Mouse (Mus musculus) ES-E14 (cell line): ENCODE measurements around the gene Gpr37l1. TPM values are rescaled to one million over a fixed set of nuclear protein-coding genes. Genes with fewer than 3 reads are reported as not detected.

Experiments
- DNase-seq: peaks from one replicate; pipeline ENCODE4 v3.0.0-alpha.2; 2013; ENCODE audit warnings: low read depth, low spot score
- H3K27ac ChIP-seq: 2 replicates; pipeline ENCODE4 v1.5.1; 2012; ENCODE audit warnings: low read depth, mild to moderate bottlenecking, low read length, moderate library complexity, mixed read lengths; ENCODE audit not compliant: poor library complexity, insufficient read depth, severe bottlenecking
- H3K36me3 ChIP-seq: 2 replicates; pipeline ENCODE4 v1.6.1; 2012; ENCODE audit warnings: mild to moderate bottlenecking, low read length, moderate library complexity, mixed read lengths; ENCODE audit not compliant: control insufficient read depth, poor library complexity, insufficient read depth, severe bottlenecking
- H3K4me1 ChIP-seq, 2 experiments: fragments of 150-350 bp in 1 of 2; sonication (generic) in 1 of 2; 2 replicates each; pipeline ENCODE4 v1.6.1; 2012; ENCODE audit warnings: low read length in 2 of 2, mild to moderate bottlenecking in 1 of 2, mixed read lengths in 1 of 2; ENCODE audit not compliant: control insufficient read depth in 2 of 2, insufficient read depth in 2 of 2, poor library complexity in 1 of 2
- H3K4me3 ChIP-seq, 2 experiments: fragments of 150-350 bp in 1 of 2; sonication (generic) in 1 of 2; 2 replicates each; pipeline ENCODE4 v1.5.1; 2012; ENCODE audit warnings: low read length in 2 of 2, low read depth in 1 of 2, mild to moderate bottlenecking in 1 of 2, mixed read lengths in 1 of 2; ENCODE audit not compliant: insufficient read depth in 1 of 2, poor library complexity in 1 of 2, severe bottlenecking in 1 of 2
- H3K9ac ChIP-seq: 2 replicates; pipeline ENCODE4 v1.6.1; 2012; ENCODE audit warnings: low read depth, mild to moderate bottlenecking, low read length, mixed read lengths; ENCODE audit not compliant: poor library complexity, insufficient read depth, severe bottlenecking
- H3K9me3 ChIP-seq: fragments of 150-350 bp; sonication (generic); 2 replicates; pipeline ENCODE4 v1.6.1; 2012; ENCODE audit warnings: low read depth, mild to moderate bottlenecking, low read length; ENCODE audit not compliant: control insufficient read depth, insufficient read depth
- CHD2 ChIP-seq: IDR thresholded peaks from 2 replicates; pipeline ENCODE4 v1.6.1; 2014; ENCODE audit warnings: mild to moderate bottlenecking, low read depth, low read length, inconsistent platforms
- HCFC1 ChIP-seq: IDR thresholded peaks from 2 replicates; pipeline ENCODE4 v1.6.1; 2012; ENCODE audit warnings: low read length, inconsistent platforms, borderline replicate concordance; ENCODE audit not compliant: insufficient read depth
- MAFK ChIP-seq: IDR thresholded peaks from 2 replicates; pipeline ENCODE4 v1.6.1; 2014; ENCODE audit warnings: mild to moderate bottlenecking, low read depth, low read length, inconsistent platforms; ENCODE audit not compliant: insufficient read depth
- ZC3H11A ChIP-seq: IDR thresholded peaks from 2 replicates; pipeline ENCODE4 v1.6.1; 2012; ENCODE audit warnings: low read depth, mild to moderate bottlenecking, inconsistent platforms, low read length, borderline replicate concordance
- ZNF384 ChIP-seq: IDR thresholded peaks from 2 replicates; pipeline ENCODE4 v1.6.1; 2012; ENCODE audit warnings: low read depth, low read length, inconsistent platforms
- in situ Hi-C, 2 experiments: fragments of 600-800 bp; cut with MboI; formaldehyde crosslinking; loops; one replicate each; pipeline ENCODE4 v1.15.1; 2025; ENCODE audit warnings: low sequenced_read_pairs in 2 of 2, inconsistent platforms in 1 of 2; ENCODE audit not compliant: unreplicated experiment in 2 of 2
- total RNA-seq: library from RNA; depleted of rRNA; stranded (reverse); fragments of 300-350 nt; gene quantifications from 2 replicates; pipeline ENCODE4 v1.2.3, GENCODE M21; 2012

The Gpr37l1 gene
- total RNA-seq, 1 experiment, result not detected

GRCm38 (mm10) chr1:135173311-135173710 is 5.8 kb upstream of the Gpr37l1 start:
- in situ Hi-C loops, result loop anchor here (5.0 to 25.0 kb wide), 4 partner anchors 84 to 204 kb away; partner anchors contain the start of genes Elf3 (in 1 of the 2) and Shisa4 (in 1 of the 2)
- no peak overlapping the region for H3K4me3 ChIP-seq
- TF ChIP-seq ZNF384, result no peak
- TF ChIP-seq ZC3H11A, result no peak

GRCm38 (mm10) chr1:135171984-135172383 is 4.5 kb upstream of the Gpr37l1 start:
- Histone ChIP-seq H3K36me3 (no peaks in the 10 kb centered on the region), H3K27ac (no peak overlapping the region), H3K9me3 (no peaks in the 10 kb centered on the region), H3K4me1 (peaks cover 2 to 7% of the 10 kb centered on the region in 2 experiments; a peak in 2 of 4 replicates), H3K9ac (no peak overlapping the region), H3K4me3 (no peak overlapping the region)
- in situ Hi-C loops, result loop anchor here (5.0 to 25.0 kb wide), 4 partner anchors 85 to 205 kb away; partner anchors contain the start of genes Elf3 (in 1 of the 2) and Shisa4 (in 1 of the 2)
- DNase-seq, result peak; percentile 77
- TF ChIP-seq CHD2, result no peak
- TF ChIP-seq ZNF384, result no peak
- no peak for TF ChIP-seq MAFK
- TF ChIP-seq HCFC1, result no peak
- TF ChIP-seq ZC3H11A, result peak; percentile 89

More at GRCm38 (mm10) chr1:135173311-135173710, 5.8 kb upstream of the Gpr37l1 start:
- no peak for DNase-seq
- Histone ChIP-seq H3K27ac (no peak overlapping the region), H3K4me1 (peaks cover 2 to 13% of the 10 kb centered on the region in 2 experiments; a peak in 2 of 4 replicates), H3K9ac (no peak overlapping the region), H3K9me3 (no peaks in the 10 kb centered on the region), H3K36me3 (no peaks in the 10 kb centered on the region)

GRCm38 (mm10) chr1:135171202-135171601 is 3.7 kb upstream of the Gpr37l1 start:
- H3K27ac ChIP-seq, result no peak overlapping the region
- H3K36me3 ChIP-seq, result no peaks in the 10 kb centered on the region
- TF ChIP-seq MAFK, result no peak
- TF ChIP-seq HCFC1, result no peak
- TF ChIP-seq ZC3H11A, result no peak
- TF ChIP-seq ZNF384, result no peak
- no peak for TF ChIP-seq CHD2
- H3K9me3 ChIP-seq, result no peaks in the 10 kb centered on the region
- H3K4me3 ChIP-seq, result no peak overlapping the region
- DNase-seq, result no peak
- H3K9ac ChIP-seq, result no peak overlapping the region
- in situ Hi-C loops, result loop anchor here (5.0 to 25.0 kb wide), 4 partner anchors 86 to 206 kb away; partner anchors contain the start of genes Elf3 (in 1 of the 2) and Shisa4 (in 1 of the 2)
- H3K4me1 ChIP-seq, result peaks cover 2 to 7% of the 10 kb centered on the region in 2 experiments; a peak in 2 of 4 replicates

- Histone ChIP-seq H3K4me3 (no peak overlapping the region), H3K9me3 (no peaks in the 10 kb centered on the region), H3K27ac (no peak overlapping the region), H3K4me1 (peaks cover 2 to 6% of the 10 kb centered on the region in 2 experiments; a peak in 2 of 4 replicates), H3K9ac (no peak overlapping the region), H3K36me3 (no peaks in the 10 kb centered on the region)
- no peak for DNase-seq
- in situ Hi-C loops, result loop anchor here (5.0 to 25.0 kb wide), 4 partner anchors 87 to 207 kb away; partner anchors contain the start of genes Elf3 (in 1 of the 2) and Shisa4 (in 1 of the 2)
- TF ChIP-seq ZC3H11A (no peak), ZNF384 (no peak), CHD2 (no peak), HCFC1 (no peak), MAFK (no peak)
Measured at GRCm38 (mm10) chr1:135170299-135170698, 2.8 kb upstream of the Gpr37l1 start.
